Mouse (Mus musculus): ENCODE measurements around the gene Prss47.

Gene Prss47

DNA sequence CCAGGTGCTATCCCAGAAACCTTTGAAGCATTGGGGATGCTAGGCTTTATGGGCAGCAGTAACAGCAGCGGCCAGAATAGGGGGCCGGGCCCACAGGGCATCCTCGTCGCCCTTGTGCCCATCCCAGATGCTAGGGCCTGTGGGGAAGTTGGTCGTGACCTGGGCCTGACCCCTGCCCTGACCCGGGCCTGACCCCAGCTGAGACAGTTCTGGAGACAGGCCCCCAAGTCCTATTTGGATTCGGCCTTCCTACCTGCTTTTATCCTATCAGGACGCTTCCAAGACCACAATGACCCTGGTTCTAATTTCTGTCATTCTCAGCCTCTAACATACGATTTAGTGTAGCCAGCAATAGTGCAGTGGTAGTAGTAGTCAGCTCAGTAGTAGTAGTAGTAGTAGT is at the start of gene Prss47:
Gene Prss47, minus strand, starts transcription at position 101 of the 400 bp plus-strand sequence.
- no peak for DNase-seq (ENCODE audit: low spot score in 2 of 2)

DNA sequence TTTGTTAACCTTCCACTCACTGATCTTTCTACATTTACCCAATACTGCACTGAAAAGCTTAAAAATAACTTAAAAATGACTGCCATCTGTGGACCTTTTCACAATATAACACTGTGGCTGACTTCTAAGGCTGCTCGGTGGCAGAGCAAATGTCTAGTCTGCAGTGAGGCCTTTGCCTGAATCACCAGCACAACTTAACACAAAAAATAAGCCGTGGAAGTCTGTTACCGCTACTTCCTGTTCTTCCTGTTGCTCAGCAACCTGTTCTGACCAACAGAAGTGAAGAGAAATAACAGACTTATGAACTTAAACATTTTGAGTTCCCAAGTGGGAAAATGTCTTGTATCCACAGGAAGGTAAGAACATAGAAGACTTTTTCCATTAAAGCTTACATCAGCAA is 48.7 kb upstream of the Prss47 start:
- no peak for DNase-seq (ENCODE audit: low spot score in 2 of 2)

DNA sequence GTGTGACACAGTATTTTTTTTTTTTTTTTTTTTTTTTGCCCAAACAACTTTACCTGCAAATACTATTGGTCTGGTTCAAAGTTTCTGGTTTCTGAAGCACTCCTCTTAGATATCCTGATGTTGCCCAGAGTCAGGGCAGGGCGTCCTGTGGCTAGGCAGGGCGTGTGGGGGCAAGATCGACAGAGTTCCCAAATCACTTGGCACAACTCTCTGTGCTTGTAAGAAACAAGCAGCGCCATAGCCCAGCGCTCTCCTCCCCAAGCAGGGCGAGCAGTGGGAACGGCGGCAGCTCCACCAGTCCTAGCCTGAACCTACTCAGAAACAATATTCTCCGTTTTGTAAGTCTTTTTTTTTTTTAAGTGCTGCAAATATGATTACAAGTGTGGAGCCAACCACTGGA is 48.1 kb upstream of the Prss47 start:
- no peak for DNase-seq (ENCODE audit: low spot score in 2 of 2)

DNA sequence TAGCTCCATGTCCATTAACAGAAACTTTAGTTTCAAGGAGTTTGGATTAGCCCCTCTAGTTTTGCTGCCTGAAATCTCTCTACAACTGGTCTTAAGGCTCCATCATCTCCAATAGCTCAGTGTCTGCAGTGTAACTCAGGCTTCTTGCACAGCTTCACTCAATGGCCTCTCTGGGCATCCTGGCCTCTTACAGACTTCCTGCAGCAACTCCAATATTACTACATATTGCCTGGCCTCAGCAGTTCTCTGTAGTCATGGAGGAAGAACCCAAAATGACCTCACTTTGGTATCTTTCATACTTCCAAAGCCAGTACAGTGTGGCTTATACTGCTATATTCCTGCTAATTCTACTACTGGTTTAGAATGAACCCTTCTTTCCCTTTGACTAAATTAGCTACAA is 44.5 kb upstream of the Prss47 start:
- DNase-seq (ENCODE audit: low spot score in 2 of 2) = no peak

DNA sequence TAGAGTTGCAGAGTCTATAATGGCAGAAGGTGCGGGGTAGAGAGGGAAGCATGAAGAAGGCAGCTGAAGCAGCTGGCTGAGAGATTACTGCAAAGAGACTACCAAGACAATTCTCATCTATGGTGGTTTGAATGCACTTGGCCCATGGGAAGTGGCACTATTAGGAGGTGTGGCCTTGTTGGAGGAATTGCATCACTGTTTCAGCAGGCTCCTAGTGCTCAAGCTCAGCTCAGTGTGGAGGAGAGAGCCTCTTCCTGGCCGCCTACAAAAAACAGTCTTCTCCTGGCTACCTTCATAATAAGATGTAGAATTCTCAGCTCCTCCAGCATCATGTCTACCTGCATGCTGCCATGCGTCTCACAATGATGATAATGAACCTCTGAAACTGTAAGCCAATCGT is 43.4 kb upstream of the Prss47 start:
- no peak for DNase-seq (ENCODE audit: low spot score in 2 of 2)

DNA sequence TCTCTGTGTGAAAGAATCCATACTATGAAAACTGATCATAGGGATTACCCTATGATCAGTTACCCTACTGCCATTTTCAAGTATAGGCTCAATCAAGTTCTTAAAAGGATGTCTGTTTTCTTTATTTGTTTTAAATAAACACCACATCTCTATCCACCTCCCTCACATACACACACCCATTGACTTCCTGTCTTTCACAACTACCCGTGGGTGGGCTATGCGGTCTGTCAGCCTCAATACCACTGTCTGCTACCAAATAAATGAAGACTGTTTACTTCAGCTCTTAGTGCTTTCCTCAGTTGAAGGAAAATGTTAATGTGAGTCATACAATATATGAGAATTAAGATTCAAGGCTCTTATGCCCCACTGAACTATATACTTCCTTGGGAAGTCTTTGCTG is 17.4 kb upstream of the Prss47 start:
- no peak for DNase-seq (ENCODE audit: low spot score in 2 of 2)

DNA sequence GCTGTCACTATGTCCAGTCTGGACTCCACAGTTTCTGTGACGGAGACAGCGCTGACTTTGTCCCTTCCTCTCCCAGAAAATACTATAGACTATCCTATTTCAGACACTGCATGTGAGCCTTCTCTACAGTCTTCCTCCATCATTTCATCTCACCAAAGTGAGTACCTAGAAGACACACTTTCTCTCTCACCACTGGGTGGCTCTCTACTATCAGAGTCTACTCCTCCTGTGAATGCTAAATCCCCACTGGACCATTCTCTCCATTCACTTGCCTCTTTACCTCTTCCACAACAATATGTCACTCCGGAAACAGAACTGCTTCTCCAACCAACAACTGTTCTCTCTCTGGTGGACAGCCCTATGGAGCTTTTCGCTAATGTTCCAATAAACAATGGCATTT is 17.5 kb downstream of the Prss47 start:
- no peak for DNase-seq (ENCODE audit: low spot score in 2 of 2)

DNA sequence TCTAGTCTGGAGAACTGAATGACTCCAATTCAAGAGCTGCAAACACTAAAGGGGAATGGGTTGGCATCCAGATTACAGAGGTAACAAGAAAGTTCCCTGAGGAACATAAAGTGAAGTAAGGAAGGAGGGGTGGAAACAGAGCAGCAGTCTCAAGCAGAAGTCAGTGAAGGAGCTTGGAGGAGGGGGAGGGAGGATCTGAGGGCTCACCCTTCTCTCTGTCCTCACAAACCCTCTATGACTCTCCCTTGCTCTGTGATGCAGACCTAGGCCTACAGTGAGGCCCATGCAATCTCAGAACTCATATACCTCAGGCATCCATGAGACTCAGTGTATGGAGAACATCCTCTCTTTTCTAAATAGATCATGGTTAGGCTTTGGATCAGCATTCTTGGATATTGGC is 19.8 kb downstream of the Prss47 start, which contains the start of gene Spata31d1c:
Gene Spata31d1c, plus strand, starts transcription at position 301 of the 400 bp plus-strand sequence.
- no peak for DNase-seq (ENCODE audit: low spot score in 2 of 2)

DNA sequence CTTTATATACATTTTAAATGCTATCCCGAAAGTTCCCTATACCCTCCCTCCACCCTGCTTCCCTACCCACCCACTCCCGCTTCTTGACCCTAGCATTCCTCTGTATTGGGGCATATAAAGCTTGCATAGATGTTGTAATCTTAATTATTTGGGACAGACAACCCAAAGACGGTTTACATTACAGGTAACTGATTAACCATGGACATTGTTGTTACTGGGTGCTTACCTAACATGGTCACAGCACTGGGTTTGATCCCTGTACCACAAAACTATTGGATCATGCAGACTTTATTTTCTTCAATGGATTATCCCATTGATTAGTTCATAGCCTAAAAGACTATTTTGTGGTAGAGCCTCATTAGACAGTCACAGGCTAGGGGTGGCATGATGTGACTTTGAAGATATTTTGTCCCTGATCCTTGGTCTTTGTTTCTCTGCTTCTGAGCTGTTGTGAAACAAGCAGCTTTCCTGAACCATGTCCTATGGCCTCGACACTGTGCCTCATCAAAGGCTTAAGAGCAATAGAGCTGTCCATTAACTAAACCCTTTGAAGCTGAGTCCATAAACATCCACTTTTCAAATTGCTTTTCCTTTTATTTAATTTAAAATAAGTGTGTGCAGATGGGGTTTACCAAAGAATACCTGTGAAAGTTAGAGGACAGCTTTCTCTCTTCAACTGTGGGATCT is 41.4 kb downstream of the Prss47 start:
- no peak for DNase-seq (ENCODE audit: low spot score in 2 of 2)

DNA sequence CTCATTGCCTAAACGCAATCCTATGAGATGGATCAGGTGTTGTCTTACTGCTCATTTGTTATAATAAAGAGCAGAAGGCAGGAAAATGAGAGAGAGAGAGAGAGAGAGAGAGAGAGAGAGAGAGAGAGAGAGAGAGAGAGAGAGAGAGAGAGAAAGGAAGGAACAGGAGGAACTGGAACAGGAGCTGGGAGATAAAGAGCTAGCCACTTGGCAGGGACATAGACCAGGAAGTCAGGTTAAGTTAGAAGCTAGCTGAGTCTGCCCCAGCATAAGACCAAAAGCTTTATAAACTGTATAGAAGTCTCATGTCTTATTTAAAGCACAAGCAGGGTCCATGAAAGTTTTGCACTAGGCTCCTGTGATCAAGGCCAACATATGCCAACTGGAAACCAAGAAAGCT is 44.6 kb downstream of the Prss47 start:
- DNase-seq (ENCODE audit: low spot score in 2 of 2) = no peak

DNA sequence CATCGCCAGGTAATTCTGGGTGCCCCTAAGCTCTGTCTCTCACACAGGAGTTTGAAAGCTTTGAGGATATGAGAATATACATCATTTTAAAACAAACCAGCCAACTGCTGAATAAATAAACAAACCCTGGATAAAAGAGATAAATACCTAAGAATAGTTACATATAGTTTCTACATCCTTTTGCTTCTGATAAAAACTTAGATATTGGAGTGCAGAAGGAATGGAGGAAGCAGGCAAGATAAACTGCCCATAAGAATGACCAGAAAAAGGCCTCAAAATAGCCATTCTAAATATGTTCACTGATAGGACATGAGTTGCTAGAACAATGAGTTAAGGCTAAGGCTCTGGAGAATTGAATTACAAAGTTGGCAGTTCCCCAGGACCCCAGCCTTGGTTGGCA is 45.8 kb downstream of the Prss47 start:
- no peak for DNase-seq (ENCODE audit: low spot score in 2 of 2)

DNA sequence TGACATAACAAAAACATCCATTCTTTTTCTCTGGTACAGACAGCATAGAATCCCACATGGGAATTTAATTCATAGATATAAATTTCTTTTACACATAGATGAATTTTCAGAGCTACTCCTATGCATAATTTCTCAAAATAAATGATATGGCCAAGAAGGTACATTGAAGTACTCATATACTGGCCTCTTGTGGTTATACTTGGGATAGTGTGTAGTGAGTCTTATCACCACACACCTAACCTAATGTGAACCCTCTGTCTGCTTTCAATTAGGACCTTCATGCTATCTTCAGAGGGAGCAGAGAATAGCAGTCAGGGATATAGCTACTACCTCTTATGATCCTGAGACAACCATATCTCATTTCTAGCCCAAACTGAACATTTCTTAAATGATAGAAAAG is 47.1 kb downstream of the Prss47 start:
- no peak for DNase-seq (ENCODE audit: low spot score in 2 of 2)

Data from urinary bladder, postnatal 4 days (tissue).